Mouse (Mus musculus) forebrain, embryonic 16.5 days (tissue): ENCODE measurements around the gene Tcaf1. TPM values are rescaled to one million over a fixed set of nuclear protein-coding genes. Genes with fewer than 3 reads are reported as not detected.

Experiments
- polyA plus RNA-seq: library from polyadenylated mRNA; unstranded; fragments of >200 nt; fragmentation: Nextera tagmentation; extraction: Ambion mirVana; gene quantifications from 2 replicates; pipeline ENCODE4 v1.2.1, GENCODE M21; 2015

The Tcaf1 gene
- polyA plus RNA-seq, 1 experiment from 2014 or later, result 221 TPM

Other genes starting within 250 kb of the Tcaf1 start
- gene Olfr458, start 244.9 kb downstream of the Tcaf1 start, polyA plus RNA-seq, result not detected in 2 replicates
- not detected in 2 replicates for gene Olfr457, start 233.8 kb downstream of the Tcaf1 start, polyA plus RNA-seq
- not detected in 2 replicates for gene Olfr456, start 222.9 kb downstream of the Tcaf1 start, polyA plus RNA-seq
- not detected in 2 replicates for gene Olfr455, start 162.5 kb downstream of the Tcaf1 start, polyA plus RNA-seq
- gene Tcaf3, start 112.4 kb downstream of the Tcaf1 start, polyA plus RNA-seq, result not detected in 2 replicates
- gene Tcaf2, start 64.8 kb downstream of the Tcaf1 start, polyA plus RNA-seq, result 1.0 and 1.6 TPM in 2 replicates
- gene Olfr453, start 29.3 kb upstream of the Tcaf1 start, polyA plus RNA-seq, result not detected in 2 replicates
- not detected in 2 replicates for gene Olfr38, start 46.3 kb upstream of the Tcaf1 start, polyA plus RNA-seq
- not detected in 2 replicates for gene Olfr452, start 75.0 kb upstream of the Tcaf1 start, polyA plus RNA-seq
- gene Olfr450, start 101.9 kb upstream of the Tcaf1 start, polyA plus RNA-seq, result not detected in 2 replicates
- gene Olfr449, start 124.3 kb upstream of the Tcaf1 start, polyA plus RNA-seq, result not detected in 2 replicates
- not detected in 2 replicates for gene Olfr448, start 180.4 kb upstream of the Tcaf1 start, polyA plus RNA-seq
- not detected in 2 replicates for gene Olfr447, start 198.8 kb upstream of the Tcaf1 start, polyA plus RNA-seq
- gene Olfr446, start 211.3 kb upstream of the Tcaf1 start, polyA plus RNA-seq, result not detected in 2 replicates
- gene Olfr444, start 239.0 kb upstream of the Tcaf1 start, polyA plus RNA-seq, result not detected in 2 replicates